Mouse (Mus musculus): ENCODE results near the gene Prickle4. TPM values are rescaled to one million over a fixed set of nuclear protein-coding genes. Genes with fewer than 3 reads are reported as not detected.

The Prickle4 gene
- total RNA-seq, 2 experiments from 2014 or later = 1.4 to 2.6 TPM

- DNase-seq (ENCODE audit: low spot score in 2 of 2) = no peak
These were observed 13.4 kb upstream of the Prickle4 start for GRCm38 (mm10) chr17:47707961-47708360.

GRCm38 (mm10) chr17:47706196-47706595 lies 11.7 kb upstream of the Prickle4 start:
- DNase-seq (ENCODE audit: low spot score in 2 of 2) = no peak

- DNase-seq (ENCODE audit: low spot score in 2 of 2) = no peak
These were observed 10.2 kb upstream of the Prickle4 start for GRCm38 (mm10) chr17:47704692-47705091.

DNA sequence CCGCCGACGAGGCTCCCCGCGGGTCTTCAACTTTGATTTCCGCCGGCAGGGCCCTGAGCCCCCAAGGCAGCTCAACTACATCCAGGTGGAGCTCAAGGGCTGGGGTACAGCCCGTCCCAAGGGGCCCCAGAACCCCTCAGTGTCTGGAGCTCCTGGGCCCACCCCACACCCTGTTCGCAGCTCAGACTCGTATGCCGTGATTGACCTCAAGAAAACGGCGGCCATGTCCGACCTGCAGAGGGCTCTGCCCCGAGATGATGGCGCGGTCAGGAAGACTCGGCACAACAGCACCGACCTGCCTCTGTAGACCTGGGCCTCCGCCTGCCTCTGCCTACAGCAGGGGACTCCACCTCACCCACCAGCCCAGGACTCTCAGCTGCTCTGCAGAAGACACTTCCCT lies 9.0 kb upstream of the Prickle4 start:
- DNase-seq (ENCODE audit: low spot score in 2 of 2) = no peak

DNA sequence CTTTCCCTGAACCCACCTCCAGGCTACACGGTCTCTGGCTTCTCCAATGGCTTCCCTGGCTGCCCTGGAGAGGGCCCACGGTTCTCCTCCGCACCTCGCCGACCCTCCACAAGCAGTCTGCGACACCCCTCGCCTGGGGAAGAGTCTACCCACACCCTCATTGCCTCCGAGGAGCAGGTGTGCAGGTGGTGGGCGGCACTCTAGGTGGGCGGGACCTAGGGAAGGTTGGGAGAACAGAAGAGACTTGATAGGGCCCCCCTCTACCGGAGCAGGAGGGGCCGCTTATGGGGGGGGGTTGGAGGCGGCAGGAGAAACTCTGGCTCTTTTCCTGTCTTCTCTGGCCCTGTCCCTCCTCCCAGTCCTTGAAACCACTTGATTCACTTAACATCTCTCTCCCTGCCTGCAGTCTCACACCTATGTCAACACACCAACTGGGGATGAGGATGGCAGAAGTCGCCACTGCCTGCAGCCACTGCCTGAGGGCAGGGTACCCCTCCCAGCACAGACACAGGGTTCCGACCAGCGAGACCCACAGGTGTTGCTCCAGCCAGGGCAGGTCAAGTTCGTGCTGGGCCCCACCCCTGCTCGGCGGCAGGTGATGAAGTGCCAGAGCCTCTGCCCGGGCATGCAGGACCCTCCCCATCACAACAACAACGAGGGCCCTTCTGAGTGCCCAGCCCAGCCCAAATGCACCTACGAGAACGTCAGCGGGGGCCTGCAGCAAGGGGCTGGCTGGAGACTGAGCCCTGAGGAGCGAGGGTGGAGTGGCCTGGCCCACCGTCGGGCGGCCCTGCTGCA lies 8.2 kb upstream of the Prickle4 start:
- DNase-seq (ENCODE audit: low spot score in 2 of 2) = no peak

DNA sequence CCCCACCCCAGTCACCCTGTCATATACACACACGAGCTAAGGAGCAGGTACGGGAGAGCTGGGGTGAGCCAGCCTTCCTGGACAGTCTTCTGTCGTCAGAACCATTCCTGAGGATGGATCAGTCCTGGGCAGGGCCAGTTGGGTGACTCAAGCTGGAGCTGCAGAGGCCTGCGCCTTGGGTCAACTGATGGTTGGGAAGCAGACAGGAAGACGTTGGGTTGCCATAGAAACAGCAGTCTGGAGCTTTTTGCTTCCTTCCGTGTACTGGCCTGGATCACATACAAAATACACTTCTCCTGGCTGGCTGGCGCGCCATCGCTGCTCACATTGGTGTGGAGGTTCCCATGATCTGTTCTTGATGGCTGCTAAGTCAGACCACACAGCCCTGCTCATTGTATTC lies 7.3 kb upstream of the Prickle4 start:
- DNase-seq (ENCODE audit: low spot score in 2 of 2) = no peak

DNA sequence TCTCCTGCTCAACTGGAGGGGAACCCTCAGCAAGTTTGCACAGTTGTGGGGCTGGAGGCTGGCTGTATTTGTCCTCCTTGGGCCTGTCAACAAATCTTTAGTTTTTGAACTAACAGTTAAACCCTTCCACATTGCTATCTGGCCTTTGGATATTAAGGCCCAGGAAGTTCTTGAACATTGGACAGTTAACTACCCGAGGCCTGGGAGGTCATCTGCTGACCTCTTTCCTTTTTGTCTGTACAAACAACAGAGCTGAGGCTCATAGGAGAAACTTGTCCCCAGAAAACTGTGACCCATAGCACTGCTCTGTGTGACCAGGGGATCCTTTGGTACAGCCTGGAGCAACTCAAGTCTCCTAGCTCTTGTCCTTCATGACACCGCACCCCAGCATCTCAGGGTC lies 4.5 kb upstream of the Prickle4 start:
- no peak for DNase-seq (ENCODE audit: low spot score in 2 of 2)

DNA sequence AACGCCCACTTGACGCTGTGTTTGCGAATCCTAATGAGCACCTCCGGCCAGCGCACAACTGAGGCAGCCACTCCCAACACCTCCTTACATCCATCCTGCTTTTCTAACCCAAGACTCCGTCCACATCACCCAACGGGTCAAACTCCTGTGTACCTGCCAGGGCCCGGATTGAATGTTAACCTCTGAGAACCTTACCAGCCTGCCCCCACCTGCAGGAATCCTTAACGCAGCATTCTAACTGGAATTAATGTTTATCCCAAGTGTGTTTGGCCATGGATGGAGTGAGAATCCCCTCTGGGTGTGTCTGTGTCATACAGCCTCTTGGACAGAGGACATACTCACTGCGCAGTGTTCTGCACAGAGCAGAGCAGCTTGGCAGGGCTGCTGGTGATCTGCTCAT lies 3.6 kb upstream of the Prickle4 start:
- no peak for DNase-seq (ENCODE audit: low spot score in 2 of 2)

DNA sequence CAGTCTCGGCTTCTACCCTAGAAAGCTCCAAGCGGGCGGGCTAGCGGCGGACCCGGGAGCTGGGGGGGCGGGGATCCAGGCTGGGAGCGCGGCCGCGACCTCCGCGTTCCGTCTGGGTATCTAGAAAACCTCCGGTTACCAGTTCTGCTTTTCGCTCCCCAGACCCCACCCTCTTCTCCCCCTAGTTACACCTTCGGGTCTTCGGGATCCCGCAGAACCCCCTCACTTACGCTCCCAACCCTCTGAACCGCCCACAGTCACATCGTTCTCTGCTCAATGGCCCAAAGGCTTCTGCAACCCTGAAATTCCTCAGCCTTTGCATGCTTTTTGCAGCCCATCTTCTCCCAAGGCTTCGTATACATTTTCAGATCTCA lies 788 bp upstream of the Prickle4 start:
- no peak for DNase-seq (ENCODE audit: low spot score in 2 of 2)

- DNase-seq (ENCODE audit: low spot score in 2 of 2) = no peak
These were observed 264 bp downstream of the Prickle4 start, which contains the start of gene Gm21981 for GRCm38 (mm10) chr17:47694442-47694502. Gene Gm21981, minus strand, starts transcription at chr17:47694455.

GRCm38 (mm10) chr17:47693671-47694441 lies 680 bp downstream of the Prickle4 start:
- DNase-seq (ENCODE audit: low spot score in 2 of 2) = no peak

DNA sequence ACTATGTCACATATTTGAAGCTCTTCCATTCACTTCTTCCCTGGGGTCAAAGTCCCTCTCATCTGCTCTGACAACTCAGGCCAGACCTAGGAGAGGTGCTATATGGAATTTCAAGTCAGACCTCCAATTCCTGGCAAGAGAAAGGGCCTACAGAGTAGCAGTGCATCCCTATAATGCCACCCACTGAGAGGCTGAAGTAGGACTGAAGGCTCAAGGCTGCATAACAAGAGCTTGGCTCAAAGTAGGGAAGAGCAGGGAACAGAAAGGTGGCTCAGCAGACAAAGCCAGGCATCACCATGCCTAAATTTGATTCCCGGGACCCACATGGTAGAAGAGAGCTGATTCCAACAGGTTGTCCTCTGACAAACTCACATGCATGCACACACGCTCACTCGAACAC lies 2.9 kb downstream of the Prickle4 start:
- DNase-seq (ENCODE audit: low spot score in 2 of 2) = no peak

DNA sequence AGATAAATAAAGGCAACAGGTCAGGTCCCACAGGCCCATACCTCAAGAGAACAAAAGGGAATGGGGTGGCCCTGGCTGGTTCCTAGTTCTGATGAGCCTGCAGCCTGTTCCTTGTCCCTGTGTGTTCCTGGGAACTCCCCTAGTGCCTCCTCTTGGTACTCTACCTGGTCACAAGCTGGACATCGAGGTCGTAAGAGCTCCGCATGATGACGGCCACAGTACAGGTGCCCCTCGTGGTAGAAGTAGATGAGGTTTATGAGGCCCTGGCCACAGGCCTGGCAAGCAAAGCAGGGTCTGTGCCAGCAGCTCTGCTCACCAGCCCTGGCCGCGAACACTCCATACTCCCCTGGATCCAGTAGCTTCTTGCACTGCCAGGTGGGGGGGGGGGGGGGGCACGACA lies 4.6 kb downstream of the Prickle4 start:
- no peak for DNase-seq (ENCODE audit: low spot score in 2 of 2)

DNA sequence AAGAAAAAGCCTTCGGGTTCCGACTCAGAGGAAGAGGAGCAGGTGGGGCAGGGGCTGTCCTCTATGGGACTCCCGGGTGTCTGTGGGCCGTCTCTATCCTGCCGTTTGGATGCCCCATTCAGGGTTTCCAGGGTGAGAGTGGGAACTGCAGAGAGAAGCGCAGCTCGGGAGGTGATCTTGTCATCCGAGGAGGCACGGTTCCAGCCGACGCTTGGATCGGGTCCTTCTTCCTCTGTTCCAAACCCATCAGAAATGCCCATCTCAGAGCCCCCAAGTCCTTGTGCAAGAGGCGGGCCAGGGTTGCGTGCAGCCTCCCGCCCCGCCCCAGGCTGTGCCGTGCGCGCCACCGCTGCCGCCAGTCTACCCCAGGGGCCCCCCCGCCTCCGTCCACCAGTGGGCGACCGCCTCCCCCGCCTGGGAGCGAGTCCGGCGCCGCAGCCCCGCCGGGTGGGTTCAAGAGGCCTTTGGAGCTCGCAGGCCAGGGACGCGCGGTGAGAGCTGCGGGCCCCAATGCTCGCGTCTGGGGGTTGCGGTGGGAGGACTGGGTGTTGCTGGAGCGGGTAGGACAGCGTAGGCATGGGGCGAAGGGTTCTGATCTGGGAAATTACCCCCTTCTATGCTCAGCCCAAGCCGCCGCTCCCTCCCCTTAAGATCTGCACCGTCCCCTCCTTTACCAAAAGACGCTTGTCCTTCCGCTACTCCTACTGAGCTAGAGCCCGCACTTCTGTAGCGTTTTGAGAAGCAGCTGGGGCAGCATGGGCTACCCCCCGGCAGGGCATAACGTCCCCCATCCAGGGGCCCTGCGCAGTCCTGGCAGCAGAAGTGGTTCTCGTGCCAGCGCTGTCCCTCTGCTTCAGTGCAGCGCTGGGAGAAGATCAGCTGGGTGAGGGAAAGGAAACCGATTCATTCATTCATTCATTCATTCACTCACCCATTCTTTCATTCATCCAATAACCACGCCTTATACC lies 5.6 kb downstream of the Prickle4 start, which contains the start of gene Frs3:
Frs3 (plus strand) TSS at position 423 of the 968 bp plus-strand sequence.
- peak; percentile 37 to 58 for DNase-seq (ENCODE audit: low spot score in 2 of 2)

DNA sequence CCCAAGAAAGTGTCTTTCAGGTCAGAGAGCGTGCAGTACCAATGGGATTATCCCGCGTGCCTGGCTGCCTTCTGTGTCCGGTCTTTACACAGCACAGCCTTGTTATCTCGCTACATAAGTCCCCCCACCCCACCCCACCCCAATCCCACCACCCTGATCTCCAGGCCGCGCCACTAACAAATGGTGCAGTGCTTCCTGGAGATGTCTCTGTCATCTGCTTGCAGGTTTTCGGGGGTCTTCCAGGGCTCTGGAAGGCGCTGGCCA lies 6.3 kb downstream of the Prickle4 start, which contains the start of gene Tomm6:
Tomm6 (minus strand) TSS at position 43 of the 264 bp plus-strand sequence.
- no peak for DNase-seq (ENCODE audit: low spot score in 2 of 2)

- DNase-seq (ENCODE audit: low spot score in 2 of 2) = peak; percentile 75 to 84
These were observed 6.9 kb downstream of the Prickle4 start for GRCm38 (mm10) chr17:47687409-47688343.

- no peak for DNase-seq (ENCODE audit: low spot score in 2 of 2)
These were observed 11.7 kb downstream of the Prickle4 start for GRCm38 (mm10) chr17:47682836-47683235.

DNA sequence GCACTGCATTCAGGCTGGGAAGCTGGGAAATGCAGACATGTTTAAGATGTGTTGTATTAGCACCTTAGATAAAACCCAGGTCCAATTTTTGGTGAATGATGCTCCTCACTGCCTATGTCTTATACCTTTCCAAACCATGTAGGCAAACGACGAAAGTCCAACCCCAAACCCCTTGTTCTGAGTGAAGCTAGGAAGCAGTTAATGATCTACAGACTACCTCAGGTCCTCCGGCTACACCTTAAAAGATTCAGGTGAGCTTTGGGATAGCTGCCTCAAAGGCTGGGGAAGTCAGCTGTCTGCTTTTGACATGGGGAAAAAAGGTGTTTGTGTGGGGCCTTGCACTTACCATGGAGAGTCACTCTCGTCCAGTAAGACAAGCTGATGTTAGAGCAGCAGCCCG lies 15.8 kb downstream of the Prickle4 start:
- no peak for DNase-seq (ENCODE audit: low spot score in 2 of 2)

- no peak for DNase-seq (ENCODE audit: low spot score in 2 of 2)
These were observed 16.3 kb downstream of the Prickle4 start for GRCm38 (mm10) chr17:47678238-47678637.

GRCm38 (mm10) chr17:47676581-47676980 lies 18.0 kb downstream of the Prickle4 start:
- peak in 1 of 2 experiments; percentile 36 for DNase-seq (ENCODE audit: low spot score in 2 of 2)
